Mouse (Mus musculus) lung, embryonic 14.5 days (tissue): Measurements from ENCODE around the gene Fancd2. TPM values are rescaled to one million over a fixed set of nuclear protein-coding genes. Genes with fewer than 3 reads are reported as not detected.

Experiments
- ATAC-seq: fragments of 200-750 bp; cut with Nextera tagmentation; 2 replicates; pipeline ENCODE4 v1.8.0; 2017; ENCODE audit warnings: mild to moderate bottlenecking, moderate TSS enrichment, moderate library complexity; ENCODE audit not compliant: insufficient read depth
- DNase-seq: peaks from one replicate; pipeline ENCODE4 v3.0.0-alpha.2; 2015
- H3K27ac ChIP-seq: fragments of 300-500 bp; sonication (generic); 2 replicates; pipeline ENCODE4 v1.5.1; 2014; ENCODE audit warnings: low read depth, mild to moderate bottlenecking, moderate library complexity
- H3K27me3 ChIP-seq: fragments of 300-500 bp; sonication (generic); 2 replicates; pipeline ENCODE4 v1.6.1; 2014; ENCODE audit warnings: low read length, control low read depth; ENCODE audit not compliant: insufficient read depth
- H3K36me3 ChIP-seq: fragments of 300-500 bp; sonication (generic); 2 replicates; pipeline ENCODE4 v1.6.1; 2014; ENCODE audit warnings: control low read depth; ENCODE audit not compliant: insufficient read depth
- H3K4me1 ChIP-seq: fragments of 300-500 bp; sonication (generic); 2 replicates; pipeline ENCODE4 v1.6.1; 2014; ENCODE audit warnings: antibody characterized with exemption, control low read depth; ENCODE audit not compliant: insufficient read depth
- H3K4me2 ChIP-seq: fragments of 300-500 bp; sonication (generic); 2 replicates; pipeline ENCODE4 v1.6.1; 2014; ENCODE audit warnings: mild to moderate bottlenecking
- H3K4me3 ChIP-seq: fragments of 300-500 bp; sonication (generic); 2 replicates; pipeline ENCODE4 v1.5.1; 2014; ENCODE audit warnings: low read depth, low read length
- H3K9ac ChIP-seq: fragments of 300-500 bp; sonication (generic); 2 replicates; pipeline ENCODE4 v1.6.1; 2014
- H3K9me3 ChIP-seq: fragments of 300-500 bp; sonication (generic); 2 replicates; pipeline ENCODE4 v1.6.1; 2016; ENCODE audit warnings: low read depth, low read length, control low read depth
- CTCF ChIP-seq: IDR thresholded peaks from 2 replicates; pipeline ENCODE4 v1.5.1; 2016; ENCODE audit warnings: antibody characterized with exemption, low read depth
- WGBS: fragments of 180-500 bp; shearing (Covaris S2); extraction: QIAGEN DNeasy Blood & Tissue Kit; methylation state at CpG from one replicate; pipeline ENCODE4 v1.1.7; 2014; 5-methylcytosine and 5-hydroxymethylcytosine counted together
- polyA plus RNA-seq: library from polyadenylated mRNA; unstranded; fragments of >200 nt; fragmentation: Nextera tagmentation; extraction: Ambion mirVana; gene quantifications from 2 replicates; pipeline ENCODE4 v1.2.1, GENCODE M21; 2014

Gene Fancd2
- polyA plus RNA-seq, 1 experiment from 2014 or later: 15.7 TPM

GRCm38 (mm10) chr6:113608871-113609270 is 77.4 kb downstream of the Fancd2 start:
- 68% methylated on average over 6 of the region's 6 CpGs for WGBS
- ATAC-seq (no peak), DNase-seq (no peak)
- TF ChIP-seq CTCF: no peak
- peaks cover 15% of the 10 kb centered on the region for H3K36me3 ChIP-seq
- no peak overlapping the region for H3K4me2 ChIP-seq
- H3K4me3 ChIP-seq: no peak overlapping the region
- no peak overlapping the region for H3K27ac ChIP-seq
- H3K4me1 ChIP-seq: no peaks in the 10 kb centered on the region; the same call in 1 of the 2 replicates
- no peaks in the 10 kb centered on the region for H3K27me3 ChIP-seq
- H3K9me3 ChIP-seq: no peaks in the 10 kb centered on the region
- H3K9ac ChIP-seq: no peak overlapping the region

GRCm38 (mm10) chr6:113609293-113609692 is 77.8 kb downstream of the Fancd2 start:
- no peak overlapping the region for H3K4me3 ChIP-seq
- H3K4me1 ChIP-seq: no peaks in the 10 kb centered on the region; the same call in 1 of the 2 replicates
- no peak overlapping the region for H3K4me2 ChIP-seq
- H3K27ac ChIP-seq: no peak overlapping the region
- H3K27me3 ChIP-seq: no peaks in the 10 kb centered on the region
- no peak for TF ChIP-seq CTCF
- H3K36me3 ChIP-seq: peaks cover 19% of the 10 kb centered on the region
- ATAC-seq (no peak), DNase-seq (no peak)
- 86% methylated on average over 7 of the region's 7 CpGs for WGBS
- no peak overlapping the region for H3K9ac ChIP-seq
- H3K9me3 ChIP-seq: no peaks in the 10 kb centered on the region

- H3K4me2 ChIP-seq: no peak overlapping the region
- WGBS: 85% methylated on average over 8 of the region's 8 CpGs
- H3K36me3 ChIP-seq: peaks cover 46% of the 10 kb centered on the region
- no peak overlapping the region for H3K27ac ChIP-seq
- no peaks in the 10 kb centered on the region for H3K27me3 ChIP-seq
- no peak overlapping the region for H3K9ac ChIP-seq
- ATAC-seq (no peak), DNase-seq (no peak)
- H3K4me3 ChIP-seq: no peak overlapping the region
- no peaks in the 10 kb centered on the region for H3K4me1 ChIP-seq
- H3K9me3 ChIP-seq: no peaks in the 10 kb centered on the region
- no peak for TF ChIP-seq CTCF
Measured at GRCm38 (mm10) chr6:113612258-113612969, 80.9 kb downstream of the Fancd2 start.

GRCm38 (mm10) chr6:113614152-113614551 is 82.7 kb downstream of the Fancd2 start:
- TF ChIP-seq CTCF: no peak
- Histone ChIP-seq H3K36me3 (peaks cover 57% of the 10 kb centered on the region), H3K4me3 (no peak overlapping the region), H3K9ac (no peak overlapping the region), H3K27ac (no peak overlapping the region), H3K4me2 (no peak overlapping the region), H3K27me3 (no peaks in the 10 kb centered on the region), H3K9me3 (no peaks in the 10 kb centered on the region), H3K4me1 (no peaks in the 10 kb centered on the region)
- DNase-seq: no peak
- ATAC-seq: no peak
- 94% methylated on average over 7 of the region's 7 CpGs for WGBS

GRCm38 (mm10) chr6:113614997-113615396 is 83.5 kb downstream of the Fancd2 start:
- no peak for DNase-seq
- no peak overlapping the region for H3K4me2 ChIP-seq
- peaks cover 57% of the 10 kb centered on the region for H3K36me3 ChIP-seq
- no peak overlapping the region for H3K4me3 ChIP-seq
- no peak overlapping the region for H3K27ac ChIP-seq
- no peak for TF ChIP-seq CTCF
- H3K4me1 ChIP-seq: no peaks in the 10 kb centered on the region
- H3K9me3 ChIP-seq: no peaks in the 10 kb centered on the region
- no peaks in the 10 kb centered on the region for H3K27me3 ChIP-seq
- H3K9ac ChIP-seq: no peak overlapping the region
- no peak for ATAC-seq
- 97% methylated on average over 8 of the region's 8 CpGs for WGBS

- ATAC-seq (no peak), DNase-seq (no peak)
- H3K36me3 ChIP-seq: peaks cover 53% of the 10 kb centered on the region
- no peaks in the 10 kb centered on the region for H3K9me3 ChIP-seq
- H3K27ac ChIP-seq: no peak overlapping the region
- H3K4me1 ChIP-seq: no peaks in the 10 kb centered on the region
- no peak overlapping the region for H3K4me2 ChIP-seq
- no peak overlapping the region for H3K9ac ChIP-seq
- no peaks in the 10 kb centered on the region for H3K27me3 ChIP-seq
- no peak for TF ChIP-seq CTCF
- H3K4me3 ChIP-seq: no peak overlapping the region
- WGBS: 92% methylated on average over 4 of the region's 4 CpGs
Measured at GRCm38 (mm10) chr6:113615489-113615888, 84.0 kb downstream of the Fancd2 start.

GRCm38 (mm10) chr6:113623386-113623785 is 91.9 kb downstream of the Fancd2 start:
- Histone ChIP-seq H3K27ac (peak overlapping the region; percentile 46; the same call in 1 of the 2 replicates), H3K36me3 (peaks cover 16% of the 10 kb centered on the region), H3K9me3 (no peaks in the 10 kb centered on the region), H3K4me1 (no peaks in the 10 kb centered on the region), H3K4me3 (peak overlapping the region; percentile 76), H3K4me2 (peak overlapping the region; percentile 84), H3K27me3 (no peaks in the 10 kb centered on the region), H3K9ac (peak overlapping the region; percentile 67; the same call in 1 of the 2 replicates)
- ATAC-seq (no peak), DNase-seq (no peak)
- WGBS: 69% methylated on average over 5 of the region's 5 CpGs
- TF ChIP-seq CTCF: no peak
